Mouse (Mus musculus): ENCODE measurements around the gene Inka2.

DNA sequence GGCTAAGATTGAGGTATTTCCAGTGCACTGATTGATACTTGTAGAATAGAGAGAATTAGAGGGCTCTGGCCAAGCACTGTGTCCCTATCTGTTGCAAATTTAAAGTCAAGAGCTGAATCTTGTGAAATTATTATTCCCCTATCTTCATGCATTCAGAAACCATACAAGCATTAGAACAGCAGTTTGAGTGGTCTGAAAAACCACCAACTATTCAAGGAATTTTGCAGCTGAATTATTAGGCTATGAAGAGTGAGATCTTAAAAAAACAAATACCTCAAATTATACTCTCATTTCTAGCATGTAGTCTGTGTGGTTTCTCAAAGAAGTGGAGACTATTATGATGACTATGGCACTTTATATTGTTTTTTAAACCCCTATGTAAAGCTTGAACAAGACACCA is 30.9 kb downstream of the Inka2 start:
- TF ChIP-seq USF1 (IDR thresholded peaks at IDR 0.05; ENCODE audit: low read depth, low read length), result no peak
- no peak for TF ChIP-seq CTCF (IDR thresholded peaks at IDR 0.05 in 2 of 3, conservative IDR thresholded peaks at IDR 0.05 in 1 of 3; ENCODE audit: control insufficient read depth in 1 of 3, insufficient read depth in 1 of 3, low read depth in 2 of 3, low read length in 3 of 3, poor library complexity in 1 of 3, severe bottlenecking in 1 of 3)
- no peak for TF ChIP-seq SIN3A (IDR thresholded peaks at IDR 0.05; ENCODE audit: low read length)
- TF ChIP-seq NELFE (IDR thresholded peaks at IDR 0.05; ENCODE audit: low read depth, low read length), result no peak
- no peak for TF ChIP-seq MXI1 (IDR thresholded peaks at IDR 0.05; ENCODE audit: low read depth, low read length)
- no peak for TF ChIP-seq USF2 (IDR thresholded peaks at IDR 0.05; ENCODE audit: borderline replicate concordance in 1 of 2, insufficient read depth in 1 of 2, low read depth in 1 of 2, low read length in 2 of 2)

Measured in MEL (cell line).